Mouse (Mus musculus) CH12.LX (cell line): ENCODE results near the gene Krtap28-13. TPM values are rescaled to one million over a fixed set of nuclear protein-coding genes. Genes with fewer than 3 reads are reported as not detected.

Experiments
- DNase-seq: peaks from one replicate; pipeline ENCODE4 v3.0.0-alpha.2; 2013; ENCODE audit errors: extremely low read depth
- H3K27ac ChIP-seq: 2 replicates; pipeline ENCODE4 v1.5.1; 2012; ENCODE audit warnings: low read depth, mild to moderate bottlenecking, control low read depth, moderate library complexity; ENCODE audit not compliant: insufficient read depth
- H3K27me3 ChIP-seq: replicated peaks from 2 replicates; pipeline ENCODE3; 2012; ENCODE audit warnings: inconsistent platforms
- H3K36me3 ChIP-seq, 2 experiments: replicated peaks in 1 of 2; 2 replicates each; pipeline versions ENCODE3 to v1.6.1; 2012; ENCODE audit warnings: inconsistent platforms in 1 of 2, low read length in 1 of 2, mild to moderate bottlenecking in 1 of 2, mixed read lengths in 1 of 2, moderate library complexity in 1 of 2; ENCODE audit not compliant: control insufficient read depth in 1 of 2, insufficient read depth in 1 of 2
- H3K4me1 ChIP-seq, 2 experiments: 2 replicates each; pipeline ENCODE4 v1.6.1; 2012; ENCODE audit warnings: inconsistent platforms in 1 of 2, moderate library complexity in 1 of 2; ENCODE audit not compliant: insufficient read depth in 2 of 2, control insufficient read depth in 1 of 2
- H3K4me2 ChIP-seq: 2 replicates; pipeline ENCODE4 v1.6.1; 2012; ENCODE audit warnings: low read depth, mild to moderate bottlenecking, control low read depth; ENCODE audit not compliant: poor library complexity, insufficient read depth, severe bottlenecking
- H3K4me3 ChIP-seq, 3 experiments: fragments of 150-350 bp in 1 of 3; sonication (generic) in 1 of 3; replicated peaks in 1 of 3; 2 replicates each; pipeline versions ENCODE3 to v1.5.1; 2011 to 2012; ENCODE audit warnings: low read depth in 2 of 3, low read length in 2 of 3, mild to moderate bottlenecking in 2 of 3, moderate library complexity in 2 of 3, control low read depth in 1 of 3, improper control_type of control experiment in 1 of 3, inconsistent platforms in 1 of 3, mixed read lengths in 1 of 3; ENCODE audit not compliant: poor library complexity in 1 of 3
- H3K79me2 ChIP-seq: replicated peaks from 2 replicates; pipeline ENCODE4 v1.6.1; 2012; ENCODE audit warnings: mild to moderate bottlenecking, moderate library complexity; ENCODE audit not compliant: control insufficient read depth, poor library complexity, insufficient read depth, severe bottlenecking; ENCODE audit errors: extremely low read depth
- H3K9ac ChIP-seq: 2 replicates; pipeline ENCODE4 v1.6.1; 2012; ENCODE audit warnings: low read depth, mild to moderate bottlenecking, control low read depth, moderate library complexity; ENCODE audit not compliant: insufficient read depth
- H3K9me3 ChIP-seq: replicated peaks from 2 replicates; pipeline ENCODE3; 2012; ENCODE audit warnings: low read length, inconsistent platforms, mixed read lengths
- BHLHE40 ChIP-seq: IDR thresholded peaks from 2 replicates; pipeline ENCODE4 v1.6.1; 2011; ENCODE audit warnings: mild to moderate bottlenecking, low read depth, low read length, improper control_type of control experiment
- CHD1 ChIP-seq: IDR thresholded peaks from 2 replicates; pipeline ENCODE4 v1.6.1; 2012; ENCODE audit warnings: low read depth, low read length, improper control_type of control experiment, inconsistent platforms
- CTCF ChIP-seq, 2 experiments: IDR thresholded peaks in 1 of 2; conservative IDR thresholded peaks in 1 of 2; 2 replicates each; pipeline ENCODE4 v1.5.1; 2011 to 2012; ENCODE audit warnings: low read depth in 2 of 2, low read length in 2 of 2, improper control_type of control experiment in 1 of 2, inconsistent platforms in 1 of 2, mild to moderate bottlenecking in 1 of 2, moderate library complexity in 1 of 2
- E2F4 ChIP-seq: IDR thresholded peaks from 2 replicates; pipeline ENCODE4 v1.6.1; 2011; ENCODE audit warnings: low read depth, low read length, improper control_type of control experiment; ENCODE audit not compliant: insufficient replicate concordance
- ELF1 ChIP-seq: IDR thresholded peaks from 2 replicates; pipeline ENCODE4 v1.6.1; 2014; ENCODE audit warnings: low read depth, mild to moderate bottlenecking, inconsistent platforms, low read length, improper control_type of control experiment
- EP300 ChIP-seq: IDR thresholded peaks from 2 replicates; pipeline ENCODE4 v1.6.1; 2011; ENCODE audit warnings: low read length, improper control_type of control experiment
- HCFC1 ChIP-seq: IDR thresholded peaks from 2 replicates; pipeline ENCODE4 v1.6.1; 2012; ENCODE audit warnings: low read depth, mild to moderate bottlenecking, inconsistent platforms, low read length, improper control_type of control experiment
- MAZ ChIP-seq: IDR thresholded peaks from 2 replicates; pipeline ENCODE4 v1.6.1; 2012; ENCODE audit warnings: low read depth, mild to moderate bottlenecking, inconsistent platforms, low read length, improper control_type of control experiment, moderate library complexity
- MEF2A ChIP-seq: IDR thresholded peaks from 2 replicates; pipeline ENCODE4 v1.6.1; 2014; ENCODE audit warnings: low read depth, mild to moderate bottlenecking, inconsistent platforms, low read length, improper control_type of control experiment, borderline replicate concordance
- MYC ChIP-seq: IDR thresholded peaks from 2 replicates; pipeline ENCODE4 v1.6.1; 2011; ENCODE audit warnings: low read depth, mild to moderate bottlenecking, improper control_type of control experiment, low read length
- NRF1 ChIP-seq: IDR thresholded peaks from 2 replicates; pipeline ENCODE4 v1.6.1; 2014; ENCODE audit warnings: low read depth, mild to moderate bottlenecking, inconsistent platforms, low read length, improper control_type of control experiment, moderate library complexity
- PAX5 ChIP-seq: IDR thresholded peaks from 2 replicates; pipeline ENCODE4 v1.6.1; 2012; ENCODE audit warnings: low read length, inconsistent platforms, mixed read lengths
- POLR2A ChIP-seq: IDR thresholded peaks from 2 replicates; pipeline ENCODE4 v1.6.1; 2011; ENCODE audit warnings: low read depth, mild to moderate bottlenecking, improper control_type of control experiment, low read length
- POLR2AphosphoS2 ChIP-seq: IDR thresholded peaks from 2 replicates; pipeline ENCODE4 v1.6.1; 2011; ENCODE audit warnings: low read depth, low read length, improper control_type of control experiment
- RAD21 ChIP-seq: IDR thresholded peaks from 2 replicates; pipeline ENCODE4 v1.6.1; 2011; ENCODE audit warnings: low read depth, mild to moderate bottlenecking, low read length, improper control_type of control experiment, moderate library complexity
- RCOR1 ChIP-seq: conservative IDR thresholded peaks from 2 replicates; pipeline ENCODE4 v1.6.1; 2012; ENCODE audit warnings: low read depth, mild to moderate bottlenecking, inconsistent platforms, low read length, improper control_type of control experiment
- SMC3 ChIP-seq: IDR thresholded peaks from 2 replicates; pipeline ENCODE4 v1.6.1; 2011; ENCODE audit warnings: low read depth, low read length, improper control_type of control experiment
- TBP ChIP-seq: conservative IDR thresholded peaks from 2 replicates; pipeline ENCODE4 v1.6.1; 2011; ENCODE audit warnings: low read depth, low read length, improper control_type of control experiment
- UBTF ChIP-seq: IDR thresholded peaks from 2 replicates; pipeline ENCODE4 v1.6.1; 2012; ENCODE audit warnings: low read depth, mild to moderate bottlenecking, inconsistent platforms, low read length, improper control_type of control experiment, moderate library complexity
- USF2 ChIP-seq: conservative IDR thresholded peaks from 2 replicates; pipeline ENCODE4 v1.6.1; 2011; ENCODE audit warnings: low read depth, low read length, improper control_type of control experiment
- ZKSCAN1 ChIP-seq: IDR thresholded peaks from 2 replicates; pipeline ENCODE4 v1.6.1; 2012; ENCODE audit warnings: low read depth, inconsistent platforms, low read length, improper control_type of control experiment, borderline replicate concordance
- ZMIZ1 ChIP-seq: IDR thresholded peaks from 2 replicates; pipeline ENCODE4 v1.6.1; 2012; ENCODE audit warnings: low read depth, mild to moderate bottlenecking, inconsistent platforms, low read length, improper control_type of control experiment
- dilution Hi-C: fragments of 300-500 bp; cut with MboI; formaldehyde crosslinking; loops from 2 replicates; pipeline ENCODE4 v1.14.3; 2020; ENCODE audit warnings: low sequenced_read_pairs; ENCODE audit not compliant: extremely low pct_unique_long_range_greater_than_20kb, extremely low pct_ligation_motif_present
- in situ Hi-C: fragments of 300-500 bp; cut with MboI; formaldehyde crosslinking; loops from 3 replicates; pipeline ENCODE4 v1.14.3; 2019; ENCODE audit warnings: low sequenced_read_pairs, low pct_ligation_motif_present, low pct_unique_long_range_greater_than_20kb, mixed read lengths
- polyA plus RNA-seq: library from polyadenylated mRNA; unstranded; fragments of >175 nt; gene quantifications from 2 replicates; pipeline ENCODE4 v1.2.1, GENCODE M21; 2012; ENCODE audit warnings: low read depth; ENCODE audit not compliant: insufficient read length
- total RNA-seq, 2 experiments: library from RNA; depleted of rRNA; stranded (reverse); fragments of 300-350 nt in 1 of 2; fragments of >200 nt in 1 of 2; gene quantifications; 2 replicates each; pipeline ENCODE4 v1.2.3; 2012 to 2014

The Krtap28-13 gene
- total and polyA plus RNA-seq, 3 experiments = not detected

- TF ChIP-seq HCFC1 (no peak), RCOR1 (no peak), EP300 (no peak), MYC (no peak), UBTF (no peak), NRF1 (no peak), MEF2A (no peak), TBP (no peak), POLR2AphosphoS2 (no peak), USF2 (no peak)
- no peaks in the 10 kb centered on the region for H3K36me3 ChIP-seq
These were observed 21.6 kb upstream of the Krtap28-13 start for GRCm38 (mm10) chr1:83039080-83039479.

DNA sequence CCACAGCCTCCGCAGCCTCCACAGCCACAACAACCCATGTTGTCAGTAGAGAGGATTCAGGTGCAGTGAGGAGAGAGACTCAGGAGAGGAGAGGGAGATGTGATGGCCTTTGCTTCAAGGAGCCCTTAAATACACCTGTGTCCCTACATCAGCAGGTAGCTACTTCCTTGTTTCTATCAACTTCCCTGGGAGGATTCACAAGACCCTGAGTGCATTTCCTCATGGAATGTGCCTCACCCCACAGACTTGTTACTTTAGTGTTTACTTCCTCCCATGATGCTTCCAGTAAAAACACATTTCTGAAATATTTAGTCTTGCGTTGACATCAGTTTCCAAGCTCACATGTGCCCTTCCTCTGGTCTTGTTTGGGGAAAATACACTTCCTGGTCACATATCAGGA is 18.4 kb upstream of the Krtap28-13 start, which contains the start of gene Krtap28-10:
Gene Krtap28-10 (minus strand): TSS at position 101 of the 400 bp plus-strand sequence.
- Histone ChIP-seq H3K4me2 (no peak within 1 kb of the TSS), H3K9me3 (no peaks in the 10 kb centered on the region), H3K36me3 (no peaks in the 10 kb centered on the region), H3K4me3 (no peak within 1 kb of the TSS), H3K9ac (no peak within 1 kb of the TSS), H3K27me3 (peaks cover 8% of the 10 kb centered on the region), H3K79me2 (no peaks in the 10 kb centered on the region), H3K4me1 (peaks cover 5 to 9% of the 10 kb centered on the region in 2 experiments; a peak in 3 of 4 replicates), H3K27ac (no peak within 1 kb of the TSS)
- DNase-seq = no peak
- TF ChIP-seq BHLHE40 (no peak), RAD21 (no peak), PAX5 (no peak), POLR2A (no peak), ZMIZ1 (no peak), UBTF (no peak), CTCF (conservative IDR thresholded peaks at IDR 0.05 in 1 of 2, IDR thresholded peaks at IDR 0.05 in 1 of 2; ENCODE audit: low read depth in 2 of 2, low read length in 2 of 2) (no peak), ELF1 (no peak), MEF2A (no peak), POLR2AphosphoS2 (no peak), HCFC1 (no peak), NRF1 (no peak), SMC3 (no peak), MYC (no peak), MAZ (no peak), CHD1 (no peak), E2F4 (no peak), ZKSCAN1 (no peak)
- dilution Hi-C loops = no loop called here
- in situ Hi-C loops = no loop called here

More at GRCm38 (mm10) chr1:83039080-83039479, 21.6 kb upstream of the Krtap28-13 start:
- Histone ChIP-seq H3K9ac (no peak overlapping the region), H3K4me2 (no peak overlapping the region), H3K4me3 (no peak overlapping the region), H3K9me3 (no peaks in the 10 kb centered on the region), H3K4me1 (peaks cover 0 to 2% of the 10 kb centered on the region in 2 experiments; a peak in 1 of 4 replicates), H3K27ac (no peak overlapping the region), H3K79me2 (no peaks in the 10 kb centered on the region), H3K27me3 (peaks cover 5% of the 10 kb centered on the region)
- no peak for DNase-seq
- in situ Hi-C loops = no loop called here
- dilution Hi-C loops = no loop called here
